Mouse (Mus musculus) left cerebral cortex, adult 6 months (tissue): Measurements from ENCODE around the gene Oxld1. TPM values are rescaled to one million over a fixed set of nuclear protein-coding genes. Genes with fewer than 3 reads are reported as not detected.

Experiments
- long read RNA-seq, 2 experiments: library from polyadenylated mRNA; unstranded; transcript quantifications; one replicate each; pipeline ENCODE4 v2.0.0; 2019 to 2020
- polyA plus RNA-seq: library from polyadenylated mRNA; unstranded; fragments of <200 nt; fragmentation: Nextera tagmentation; gene quantifications from 2 replicates; pipeline ENCODE4 v1.2.3, GENCODE M21; 2021

The Oxld1 gene
- 33.4 and 35.5 TPM in 2 replicates for polyA plus RNA-seq
- long read RNA-seq, experiment 1, transcript Oxld1-201 (2 exons, 813 nt) = major isoform, 6 of 7 reads
- long read RNA-seq, experiment 1, partial matches to known transcripts = 0 of 7 reads
- long read RNA-seq, experiment 1, other reads (novel, unspliced or antisense) = 0 of 7 reads
- long read RNA-seq, experiment 2, transcript Oxld1-202 (2 exons, 372 nt) = minor isoform, 6 of 24 reads
- long read RNA-seq, experiment 2, transcript Oxld1-201 (2 exons, 813 nt) = major isoform, 16 of 24 reads
- long read RNA-seq, experiment 2, partial matches to known transcripts = 0 of 24 reads
- long read RNA-seq, experiment 2, other reads (novel, unspliced or antisense) = 2 of 24 reads

GRCm38 (mm10) chr11:120457772-120458751 lies at the start of gene Oxld1, which contains the start of gene Ccdc137:
TSS of gene Oxld1 (minus strand) at chr11:120458068.
TSS of gene Ccdc137 (plus strand) at chr11:120458115.

GRCm38 (mm10) chr11:120491317-120492023 lies 33.6 kb upstream of the Oxld1 start, which contains the start of gene Slc25a10:
TSS of gene Slc25a10 (plus strand) at chr11:120491840.

GRCm38 (mm10) chr11:120484265-120484981 lies 26.6 kb upstream of the Oxld1 start, which contains the start of gene Mrpl12:
TSS of gene Mrpl12 (plus strand) at chr11:120484613.

GRCm38 (mm10) chr11:120467051-120467735 lies 9.3 kb upstream of the Oxld1 start, which contains the start of gene Arl16:
TSS of gene Arl16 (minus strand) at chr11:120467607.

GRCm38 (mm10) chr11:120453306-120453705 lies 4.6 kb downstream of the Oxld1 start, which contains the start of gene Pde6g:
TSS of gene Pde6g (minus strand) at chr11:120453500.

GRCm38 (mm10) chr11:120442344-120442743 lies 15.5 kb downstream of the Oxld1 start, which contains the start of gene Tspan10:
TSS of gene Tspan10 (plus strand) at chr11:120442644.

GRCm38 (mm10) chr11:120437152-120437856 lies 20.6 kb downstream of the Oxld1 start, which contains the start of gene Nploc4:
TSS of gene Nploc4 (minus strand) at chr11:120437708.

Other genes starting within 250 kb of the Oxld1 start
- gene Bahcc1, start 225.1 kb downstream of the Oxld1 start, polyA plus RNA-seq = 1.2 and 8.2 TPM in 2 replicates
- gene Actg1, start 109.5 kb downstream of the Oxld1 start, polyA plus RNA-seq = 2,011 and 2,306 TPM in 2 replicates
- gene Fscn2, start 96.5 kb downstream of the Oxld1 start, polyA plus RNA-seq = 0.72 and 1.2 TPM in 2 replicates
- gene Faap100, start 79.3 kb downstream of the Oxld1 start, polyA plus RNA-seq = 6.8 and 7.3 TPM in 2 replicates
- gene Nploc4, start 20.4 kb downstream of the Oxld1 start, polyA plus RNA-seq = 4.6 and 5.8 TPM in 2 replicates
- gene Tspan10, start 15.4 kb downstream of the Oxld1 start, polyA plus RNA-seq = not detected in 2 replicates
- 0.31 and 0.44 TPM in 2 replicates for gene Pde6g, start 4.6 kb downstream of the Oxld1 start, polyA plus RNA-seq
- 26.0 and 30.0 TPM in 2 replicates for gene Ccdc137, start within 50 bp of the Oxld1 start, polyA plus RNA-seq
- gene Arl16, start 9.5 kb upstream of the Oxld1 start, polyA plus RNA-seq = 72.4 and 90.6 TPM in 2 replicates
- gene Mrpl12, start 26.5 kb upstream of the Oxld1 start, polyA plus RNA-seq = 113 and 125 TPM in 2 replicates
- gene Slc25a10, start 33.8 kb upstream of the Oxld1 start, polyA plus RNA-seq = 13.9 and 14.7 TPM in 2 replicates
- 0.05 TPM in 1 of 2 replicates, not detected in the other for gene Gcgr, start 72.6 kb upstream of the Oxld1 start, polyA plus RNA-seq
- 231 and 232 TPM in 2 replicates for gene Mcrip1, start 91.7 kb upstream of the Oxld1 start, polyA plus RNA-seq
- gene Ppp1r27, start 93.1 kb upstream of the Oxld1 start, polyA plus RNA-seq = not detected in 2 replicates
- 99.2 and 113 TPM in 2 replicates for gene P4hb, start 115.2 kb upstream of the Oxld1 start, polyA plus RNA-seq
- 186 and 291 TPM in 2 replicates for gene Arhgdia, start 123.6 kb upstream of the Oxld1 start, polyA plus RNA-seq
- gene Alyref, start 140.3 kb upstream of the Oxld1 start, polyA plus RNA-seq = 7.2 and 21.6 TPM in 2 replicates
- 76.6 and 229 TPM in 2 replicates for gene Anapc11, start 140.4 kb upstream of the Oxld1 start, polyA plus RNA-seq
- 0.61 and 0.85 TPM in 2 replicates for gene Npb, start 150.4 kb upstream of the Oxld1 start, polyA plus RNA-seq
- gene Pcyt2, start 159.9 kb upstream of the Oxld1 start, polyA plus RNA-seq = 109 and 110 TPM in 2 replicates
- 21.5 and 24.4 TPM in 2 replicates for gene Sirt7, start 167.2 kb upstream of the Oxld1 start, polyA plus RNA-seq
- 14.1 and 24.2 TPM in 2 replicates for gene Mafg, start 175.5 kb upstream of the Oxld1 start, polyA plus RNA-seq
- 4.4 and 5.1 TPM in 2 replicates for gene Pycr1, start 185.7 kb upstream of the Oxld1 start, polyA plus RNA-seq
- gene Myadml2, start 190.1 kb upstream of the Oxld1 start, polyA plus RNA-seq = 7.4 and 9.6 TPM in 2 replicates
- 0.55 and 3.6 TPM in 2 replicates for gene Notum, start 203.1 kb upstream of the Oxld1 start, polyA plus RNA-seq
- 48.4 and 50.7 TPM in 2 replicates for gene Aspscr1, start 214.9 kb upstream of the Oxld1 start, polyA plus RNA-seq